21 mouse cellular contexts compared by ENCODE assay signal in the genomic region with DNA sequence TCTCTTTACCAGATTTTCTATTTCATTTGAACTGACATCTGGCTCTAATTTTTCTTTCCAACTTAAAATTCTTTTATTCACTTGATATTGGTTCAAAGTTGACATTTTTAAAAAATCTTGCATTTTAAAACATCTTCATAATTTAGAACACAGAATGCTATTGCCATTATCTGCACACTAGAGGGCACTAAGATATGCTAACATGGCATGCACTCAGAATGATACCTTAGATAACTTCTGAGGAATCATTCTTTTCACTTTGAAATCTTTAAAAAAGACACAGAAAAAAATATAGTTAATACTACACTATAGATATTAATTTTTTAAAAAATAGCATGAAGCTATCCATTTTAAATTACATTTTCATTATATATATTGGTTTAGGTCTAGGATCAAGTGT.
A peak's percentile ranks its signal among the peaks of the same experiment; 100 is the strongest.
DNase-seq lines count a peak whose midpoint lies in the region; ATAC-seq and TF ChIP-seq lines count a peak whose summit lies in the region.
"Had no signal": no experiment of that assay in that cellular context is flagged by ENCODE, and none has a peak within 500 bp of the region (broad histone marks: within the 10 kb centered on the region; RNA-seq: fewer than 3 reads in every experiment).

No protein-coding gene starts in this region.

- peak; percentile 67 for TF ChIP-seq CTCF in hindbrain, postnatal 0 days (IDR thresholded peaks at IDR 0.05; ENCODE audit: low read depth)

- H3K36me3 ChIP-seq in hindbrain, postnatal 0 days (ENCODE audit: insufficient read depth, low read length), result no peaks in the 10 kb centered on the region
- H3K36me3 ChIP-seq in hindbrain, embryonic 10.5 days, result no peaks in the 10 kb centered on the region
- H3K36me3 ChIP-seq in midbrain, embryonic 14.5 days (ENCODE audit: control insufficient read depth, insufficient read depth, low read length), result no peaks in the 10 kb centered on the region
- H3K36me3 ChIP-seq in midbrain, embryonic 13.5 days, result no peaks in the 10 kb centered on the region
- H3K36me3 ChIP-seq in embryonic facial prominence, embryonic 14.5 days (ENCODE audit: control insufficient read depth, insufficient read depth, low read length), result no peaks in the 10 kb centered on the region
- H3K36me3 ChIP-seq: embryonic facial prominence, embryonic 12.5 days; liver, embryonic 13.5 days; neural tube, embryonic 12.5 days had no signal

- peak; percentile 17 for DNase-seq in embryo, embryonic 10 days (ENCODE audit: low spot score)
- no peak for DNase-seq in embryo, embryonic 9.5 days (ENCODE audit: extremely low spot score)
- peak; percentile 57 for DNase-seq in hindbrain, postnatal 0 days (ENCODE audit: low spot score)
- DNase-seq in hindbrain, embryonic 10.5 days (ENCODE audit: low spot score), result no peak
- peak; percentile 71 for DNase-seq in midbrain, embryonic 14.5 days
- peak; percentile 41 for DNase-seq in embryonic facial prominence, embryonic 14.5 days (ENCODE audit: low spot score)
- no peak for DNase-seq in layer of hippocampus, adult 18-20 months (ENCODE audit: low spot score in 2 of 2)
- DNase-seq: adrenal gland, postnatal 25 days; cerebellum, adult 9-11 months; gastrocnemius, postnatal 36 days; heart, postnatal 36 days; kidney, adult 9 months; liver, embryonic 13.5 days; right cerebral cortex, postnatal 14 days had no signal

- no peak overlapping the region for H3K4me2 ChIP-seq in hindbrain, postnatal 0 days (ENCODE audit: low read depth, low read length)
- no peak overlapping the region for H3K4me2 ChIP-seq in midbrain, embryonic 14.5 days (ENCODE audit: low read length)
- no peak overlapping the region for H3K4me2 ChIP-seq in midbrain, embryonic 13.5 days (replicated peaks)
- H3K4me2 ChIP-seq in embryonic facial prominence, embryonic 14.5 days (ENCODE audit: low read depth, low read length), result no peak overlapping the region
- H3K4me2 ChIP-seq: embryonic facial prominence, embryonic 12.5 days; heart, embryonic 11.5 days; liver, embryonic 13.5 days; neural tube, embryonic 12.5 days had no signal

- H3K27ac ChIP-seq in hindbrain, postnatal 0 days, result no peak overlapping the region
- H3K27ac ChIP-seq in hindbrain, embryonic 10.5 days, result no peak overlapping the region
- H3K27ac ChIP-seq in midbrain, embryonic 14.5 days (replicated peaks; ENCODE audit: low read depth, low read length), result no peak overlapping the region
- H3K27ac ChIP-seq in midbrain, embryonic 13.5 days, result no peak overlapping the region
- H3K27ac ChIP-seq in embryonic facial prominence, embryonic 14.5 days (replicated peaks; ENCODE audit: low read depth, low read length), result no peak overlapping the region
- H3K27ac ChIP-seq: embryonic facial prominence, embryonic 12.5 days; liver, embryonic 13.5 days; neural tube, embryonic 12.5 days had no signal

- no peaks in the 10 kb centered on the region for H3K27me3 ChIP-seq in hindbrain, postnatal 0 days (ENCODE audit: insufficient read depth, low read length)
- H3K27me3 ChIP-seq in hindbrain, embryonic 10.5 days (ENCODE audit: insufficient read depth, poor library complexity, severe bottlenecking), result no peaks in the 10 kb centered on the region
- no peaks in the 10 kb centered on the region for H3K27me3 ChIP-seq in midbrain, embryonic 14.5 days (ENCODE audit: control insufficient read depth, insufficient read depth, low read length)
- H3K27me3 ChIP-seq in midbrain, embryonic 13.5 days, result no peaks in the 10 kb centered on the region
- no peaks in the 10 kb centered on the region for H3K27me3 ChIP-seq in embryonic facial prominence, embryonic 14.5 days (replicated peaks; ENCODE audit: control insufficient read depth, insufficient read depth, low read length)
- H3K27me3 ChIP-seq: embryonic facial prominence, embryonic 12.5 days; liver, embryonic 13.5 days; megakaryocyte, embryonic 14.5 days; neural tube, embryonic 12.5 days; Patski had no signal

- H3K9ac ChIP-seq in hindbrain, postnatal 0 days (replicated peaks; ENCODE audit: low read length), result no peak overlapping the region
- no peak overlapping the region for H3K9ac ChIP-seq in midbrain, embryonic 14.5 days (replicated peaks; ENCODE audit: low read length)
- no peak overlapping the region for H3K9ac ChIP-seq in midbrain, embryonic 13.5 days (replicated peaks)
- H3K9ac ChIP-seq in embryonic facial prominence, embryonic 14.5 days (ENCODE audit: low read depth, low read length), result no peak overlapping the region
- H3K9ac ChIP-seq: embryonic facial prominence, embryonic 12.5 days; liver, embryonic 13.5 days; neural tube, embryonic 12.5 days had no signal

- no peak overlapping the region for H3K4me3 ChIP-seq in hindbrain, postnatal 0 days (ENCODE audit: low read length)
- no peak overlapping the region for H3K4me3 ChIP-seq in hindbrain, embryonic 10.5 days
- no peak overlapping the region for H3K4me3 ChIP-seq in midbrain, embryonic 14.5 days (replicated peaks; ENCODE audit: low read depth, low read length)
- no peak overlapping the region for H3K4me3 ChIP-seq in midbrain, embryonic 13.5 days (replicated peaks)
- no peak overlapping the region for H3K4me3 ChIP-seq in embryonic facial prominence, embryonic 14.5 days (ENCODE audit: low read depth, low read length)
- H3K4me3 ChIP-seq: embryonic facial prominence, embryonic 12.5 days; liver, embryonic 13.5 days; megakaryocyte, embryonic 14.5 days; neural tube, embryonic 12.5 days had no signal

- no peaks in the 10 kb centered on the region for H3K4me1 ChIP-seq in hindbrain, postnatal 0 days (ENCODE audit: insufficient read depth, low read length)
- H3K4me1 ChIP-seq in hindbrain, embryonic 10.5 days (replicated peaks), result no peaks in the 10 kb centered on the region
- H3K4me1 ChIP-seq in midbrain, embryonic 14.5 days (ENCODE audit: control insufficient read depth, insufficient read depth, low read length), result no peaks in the 10 kb centered on the region
- H3K4me1 ChIP-seq in midbrain, embryonic 13.5 days (replicated peaks), result no peaks in the 10 kb centered on the region
- no peaks in the 10 kb centered on the region for H3K4me1 ChIP-seq in embryonic facial prominence, embryonic 14.5 days (ENCODE audit: control insufficient read depth, insufficient read depth, low read length)
- H3K4me1 ChIP-seq: embryonic facial prominence, embryonic 12.5 days; liver, embryonic 13.5 days; megakaryocyte, embryonic 14.5 days; neural tube, embryonic 12.5 days had no signal

- no peaks in the 10 kb centered on the region for H3K9me3 ChIP-seq in hindbrain, postnatal 0 days (ENCODE audit: low read length)
- H3K9me3 ChIP-seq in hindbrain, embryonic 10.5 days, result no peaks in the 10 kb centered on the region
- H3K9me3 ChIP-seq in midbrain, embryonic 14.5 days (ENCODE audit: control insufficient read depth, low read length), result no peaks in the 10 kb centered on the region
- H3K9me3 ChIP-seq in midbrain, embryonic 13.5 days, result no peaks in the 10 kb centered on the region
- H3K9me3 ChIP-seq in embryonic facial prominence, embryonic 14.5 days (ENCODE audit: control insufficient read depth, low read length), result no peaks in the 10 kb centered on the region
- H3K9me3 ChIP-seq: embryonic facial prominence, embryonic 12.5 days; liver, embryonic 13.5 days; megakaryocyte, embryonic 14.5 days; neural tube, embryonic 12.5 days had no signal

- no peak for ATAC-seq in hindbrain, postnatal 0 days
- ATAC-seq in midbrain, embryonic 14.5 days (ENCODE audit: low FRiP score, low TSS enrichment), result no peak
- no peak for ATAC-seq in midbrain, embryonic 13.5 days
- ATAC-seq in embryonic facial prominence, embryonic 14.5 days (ENCODE audit: low read depth), result no peak
- ATAC-seq: activated CD4-positive, CD25-positive, alpha-beta regulatory T cell, adult 4 months; Patski had no signal

Comparison
In these comparisons a context has a peak if more than half of its experiments do, and no peak if none do; other contexts are left out.
1. DNase-seq: peak in embryo, embryonic 10 days (single experiment), hindbrain, postnatal 0 days (single experiment), midbrain, embryonic 14.5 days (single experiment) and embryonic facial prominence, embryonic 14.5 days (single experiment); none in embryo, embryonic 9.5 days (single experiment), hindbrain, embryonic 10.5 days (single experiment) and layer of hippocampus, adult 18-20 months (0 of 2).